Comparison of ENCODE assay signal across 1 mouse cellular context in the genomic region with DNA sequence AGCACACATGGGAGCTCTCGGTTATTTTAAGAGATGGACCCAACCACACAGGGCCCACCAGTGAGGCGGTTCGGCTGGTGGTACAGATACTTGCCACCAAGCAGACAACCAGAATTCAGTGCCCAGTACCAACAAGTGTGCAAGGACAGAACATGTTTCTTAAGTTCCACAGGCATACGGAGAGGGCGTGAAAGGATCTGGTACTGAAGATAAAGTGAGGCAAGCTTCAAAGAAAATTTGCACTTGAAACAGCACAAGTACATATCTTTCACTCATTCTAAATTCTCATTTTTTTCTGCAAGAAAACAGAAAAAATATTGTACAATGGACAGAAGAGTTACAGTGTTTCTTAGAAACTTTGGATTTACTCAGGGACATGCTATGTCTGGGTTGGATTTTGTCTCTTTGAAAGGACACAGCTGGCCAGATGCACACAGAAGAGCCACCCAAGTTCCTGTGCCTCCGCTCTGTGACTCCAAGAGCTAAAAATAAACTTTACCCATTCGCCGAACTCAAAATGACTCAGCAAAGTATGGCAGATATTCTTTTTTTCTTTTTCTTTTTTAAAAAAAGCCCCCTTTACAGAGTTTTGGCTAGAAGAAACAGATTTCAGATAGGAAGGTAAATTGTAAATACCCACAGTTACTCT.
TF ChIP-seq lines count a peak whose summit lies in the region.

No protein-coding gene starts in this region.

TF ChIP-seq in CH12.LX, 34 proteins besides CTCF, POLR2A, EP300 and RAD21 (continued from another document):
- TF ChIP-seq ETS1 (conservative IDR thresholded peaks at IDR 0.05; ENCODE audit: low read depth, low read length) (peak; percentile 50; the same call in 1 of the 2 replicates), TBP (conservative IDR thresholded peaks at IDR 0.05; ENCODE audit: low read depth, low read length) (no peak), MXI1 (IDR thresholded peaks at IDR 0.05; ENCODE audit: low read depth, low read length) (peak; percentile 13; the same call in 1 of the 2 replicates), PAX5 (IDR thresholded peaks at IDR 0.05; ENCODE audit: low read length) (no peak), USF2 (conservative IDR thresholded peaks at IDR 0.05; ENCODE audit: low read depth, low read length) (no peak), CHD2 (IDR thresholded peaks at IDR 0.05; ENCODE audit: low read length) (no peak), E2F4 (IDR thresholded peaks at IDR 0.05; ENCODE audit: insufficient replicate concordance, low read depth, low read length) (no peak), TCF12 (IDR thresholded peaks at IDR 0.05; ENCODE audit: low read depth, low read length) (peak; percentile 49), JUND (conservative IDR thresholded peaks at IDR 0.05; ENCODE audit: low read depth, low read length) (peak; percentile 91), SIN3A (IDR thresholded peaks at IDR 0.05; ENCODE audit: low read length) (peak; percentile 59), MEF2A (IDR thresholded peaks at IDR 0.05; ENCODE audit: borderline replicate concordance, low read depth, low read length) (peak; percentile 98), NELFE (IDR thresholded peaks at IDR 0.05; ENCODE audit: low read depth, low read length) (no peak), USF1 (IDR thresholded peaks at IDR 0.05; ENCODE audit: low read depth, low read length) (no peak), IRF4 (IDR thresholded peaks at IDR 0.05; ENCODE audit: low read depth, low read length) (peak; percentile 86), JUN (IDR thresholded peaks at IDR 0.05; ENCODE audit: insufficient read depth, low read depth, low read length) (peak; percentile 89), HCFC1 (IDR thresholded peaks at IDR 0.05; ENCODE audit: low read depth, low read length) (no peak), ZMIZ1 (IDR thresholded peaks at IDR 0.05; ENCODE audit: low read depth, low read length) (no peak), UBTF (IDR thresholded peaks at IDR 0.05; ENCODE audit: low read depth, low read length) (no peak)
